Mouse (Mus musculus): ENCODE measurements around the gene Cdk6. TPM values are rescaled to one million over a fixed set of nuclear protein-coding genes. Genes with fewer than 3 reads are reported as not detected.
"Not testable (repeated sequence)": the region's sequence is repeated elsewhere in the genome, so short reads cannot be mapped to it uniquely, and the experiment has no call there.

Cdk6 gene
- polyA plus RNA-seq, 1 experiment = 6.8 TPM

GRCm38 (mm10) chr5:3344081-3344631, 2.9 kb downstream of the Cdk6 start:
- no peak for DNase-seq (ENCODE audit: low read depth)

DNA sequence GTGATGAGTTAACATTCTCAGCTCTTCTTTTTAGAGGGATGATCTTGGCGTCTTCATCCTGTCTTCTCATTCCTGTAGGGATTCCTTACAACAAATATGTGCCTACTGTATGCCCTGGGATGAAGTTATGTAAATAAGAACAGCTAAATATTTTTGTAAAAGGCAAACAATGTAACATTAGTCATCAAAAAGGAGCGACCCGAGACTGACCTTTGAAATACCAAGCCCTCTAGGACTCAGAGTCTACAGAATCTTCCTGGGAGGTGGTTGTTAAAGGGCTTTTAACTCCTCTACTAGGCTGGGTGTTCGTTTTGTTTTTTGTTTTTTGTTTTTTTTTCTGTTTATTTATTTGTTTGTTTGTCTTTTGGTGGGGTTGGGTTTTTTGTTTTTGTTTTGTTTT, 4.3 kb downstream of the Cdk6 start:
- not testable (repeated sequence) for DNase-seq (ENCODE audit: low read depth)

- not testable (repeated sequence) for DNase-seq (ENCODE audit: low read depth)
Measured at GRCm38 (mm10) chr5:3349393-3349792, 8.1 kb downstream of the Cdk6 start.

GRCm38 (mm10) chr5:3351836-3352235, 10.6 kb downstream of the Cdk6 start:
- DNase-seq (ENCODE audit: low read depth) = not testable (repeated sequence)

GRCm38 (mm10) chr5:3352314-3352713, 11.0 kb downstream of the Cdk6 start:
- no peak for DNase-seq (ENCODE audit: low read depth)

DNA sequence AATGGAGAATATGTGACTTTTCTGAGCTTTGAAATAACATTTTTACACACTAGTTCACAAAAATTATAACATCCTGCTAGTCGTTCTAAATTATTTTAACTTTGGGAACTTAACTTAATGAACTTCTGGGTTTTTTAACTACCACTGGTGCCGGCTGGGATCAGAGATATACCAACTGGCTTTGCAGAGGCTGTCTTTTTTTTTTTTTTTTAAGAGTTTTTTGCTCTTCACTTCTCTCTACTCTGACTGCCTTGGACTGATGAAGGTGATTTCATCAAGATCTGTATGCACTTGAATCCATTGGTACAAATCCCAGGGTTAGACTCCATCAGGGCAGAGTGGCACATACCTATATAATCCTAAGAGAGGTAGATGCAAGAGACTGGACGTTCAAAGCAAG, 11.5 kb downstream of the Cdk6 start:
- no peak for DNase-seq (ENCODE audit: low read depth)

DNA sequence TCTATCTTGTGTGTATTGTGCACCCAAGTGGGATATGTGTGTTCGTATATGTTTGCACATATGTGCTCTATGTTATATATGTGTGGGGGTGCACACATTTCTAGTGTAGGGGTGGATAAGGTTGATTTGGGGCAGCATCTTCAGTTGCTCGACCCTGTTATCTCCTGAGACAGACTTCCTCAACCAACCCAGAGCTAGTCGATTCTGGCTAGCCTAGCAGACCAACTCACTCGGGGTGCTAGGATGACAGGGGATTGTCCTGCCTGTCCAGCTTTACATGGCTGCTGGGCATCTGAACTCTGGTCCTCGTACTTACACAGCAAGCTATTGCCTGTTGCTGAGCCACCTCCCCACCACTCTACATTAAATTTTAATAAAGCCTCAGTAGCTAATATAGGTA, 13.0 kb downstream of the Cdk6 start:
- no peak for DNase-seq (ENCODE audit: low read depth)

- DNase-seq (ENCODE audit: low read depth) = no peak
Measured at GRCm38 (mm10) chr5:3355032-3355536, 13.8 kb downstream of the Cdk6 start.

DNA sequence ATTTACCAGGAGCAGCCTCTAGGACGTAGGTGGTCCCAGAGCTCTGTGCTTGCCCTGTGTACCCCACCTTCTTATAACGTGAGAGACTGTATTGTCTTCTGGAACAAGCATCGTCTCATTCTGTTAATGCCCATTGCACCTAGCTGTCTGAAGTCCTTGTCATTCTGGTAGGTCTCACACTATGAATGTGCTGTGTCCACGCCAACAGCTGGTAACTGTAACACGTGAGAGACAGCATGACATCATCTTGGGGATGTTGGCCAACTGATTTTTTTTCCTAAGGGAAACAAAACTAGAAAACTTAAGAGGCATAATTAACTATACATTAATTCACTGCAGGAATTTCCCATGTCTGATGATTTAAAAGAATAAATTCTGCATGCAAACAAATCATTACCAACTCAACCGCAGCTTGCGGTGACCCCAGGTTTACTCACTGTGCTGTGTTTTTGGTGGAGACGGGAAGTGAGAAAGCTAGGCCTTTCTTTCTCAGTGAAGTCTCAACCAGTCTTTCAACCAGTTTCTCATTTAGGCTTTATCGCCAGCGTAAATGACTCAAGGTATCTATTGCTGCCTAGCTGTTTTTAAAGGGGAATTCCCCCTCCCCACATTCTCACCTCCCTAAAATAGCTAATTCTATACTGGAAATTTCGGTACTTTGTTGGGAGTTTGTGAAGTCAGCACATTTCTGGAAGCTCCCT, 14.4 kb downstream of the Cdk6 start:
- DNase-seq (ENCODE audit: low read depth) = no peak

DNA sequence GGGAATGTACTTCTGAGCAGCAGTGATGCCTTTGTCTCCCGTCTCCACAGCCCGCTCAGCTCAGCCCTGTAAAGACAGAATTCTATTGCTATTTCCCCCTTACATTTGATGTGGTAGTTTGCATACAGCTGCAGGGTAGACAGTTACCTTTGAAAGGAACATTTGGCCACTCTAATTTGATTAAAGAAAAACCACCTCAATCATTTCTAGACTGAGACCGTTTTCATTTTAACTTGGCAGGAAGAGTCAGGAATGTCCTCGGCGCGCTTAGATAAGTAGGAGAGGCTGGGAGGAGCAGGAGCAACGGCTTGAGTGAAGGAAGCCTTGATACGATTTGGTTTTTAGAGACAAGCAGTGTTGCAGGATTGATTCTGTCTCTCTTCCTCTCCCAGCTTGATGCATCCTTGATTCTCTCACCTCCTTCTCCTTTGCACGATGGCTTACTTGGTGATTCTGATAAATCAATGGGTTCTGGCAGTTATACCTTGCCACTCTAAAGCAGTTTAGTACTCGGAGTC, 15.0 kb downstream of the Cdk6 start:
- no peak for DNase-seq (ENCODE audit: low read depth)

DNA sequence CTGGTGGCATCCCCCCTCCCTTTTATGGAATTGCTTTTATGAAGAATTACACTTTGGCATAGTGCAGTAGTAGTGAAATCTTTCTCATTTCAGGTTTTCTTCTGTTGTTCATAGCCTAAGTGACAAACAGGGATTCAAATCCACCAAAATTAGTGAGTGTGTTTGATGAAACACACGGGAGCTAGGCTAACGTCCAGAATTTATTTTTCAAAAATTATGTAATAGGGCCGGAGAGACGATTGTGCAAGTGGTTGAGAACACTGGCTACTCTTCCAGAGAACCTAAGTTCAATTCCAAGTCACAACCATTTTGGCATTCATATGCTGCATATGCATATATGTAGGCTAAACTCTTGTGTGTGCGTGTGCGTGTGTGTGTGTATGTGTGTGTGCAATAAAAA, 16.2 kb downstream of the Cdk6 start:
- no peak for DNase-seq (ENCODE audit: low read depth)

DNA sequence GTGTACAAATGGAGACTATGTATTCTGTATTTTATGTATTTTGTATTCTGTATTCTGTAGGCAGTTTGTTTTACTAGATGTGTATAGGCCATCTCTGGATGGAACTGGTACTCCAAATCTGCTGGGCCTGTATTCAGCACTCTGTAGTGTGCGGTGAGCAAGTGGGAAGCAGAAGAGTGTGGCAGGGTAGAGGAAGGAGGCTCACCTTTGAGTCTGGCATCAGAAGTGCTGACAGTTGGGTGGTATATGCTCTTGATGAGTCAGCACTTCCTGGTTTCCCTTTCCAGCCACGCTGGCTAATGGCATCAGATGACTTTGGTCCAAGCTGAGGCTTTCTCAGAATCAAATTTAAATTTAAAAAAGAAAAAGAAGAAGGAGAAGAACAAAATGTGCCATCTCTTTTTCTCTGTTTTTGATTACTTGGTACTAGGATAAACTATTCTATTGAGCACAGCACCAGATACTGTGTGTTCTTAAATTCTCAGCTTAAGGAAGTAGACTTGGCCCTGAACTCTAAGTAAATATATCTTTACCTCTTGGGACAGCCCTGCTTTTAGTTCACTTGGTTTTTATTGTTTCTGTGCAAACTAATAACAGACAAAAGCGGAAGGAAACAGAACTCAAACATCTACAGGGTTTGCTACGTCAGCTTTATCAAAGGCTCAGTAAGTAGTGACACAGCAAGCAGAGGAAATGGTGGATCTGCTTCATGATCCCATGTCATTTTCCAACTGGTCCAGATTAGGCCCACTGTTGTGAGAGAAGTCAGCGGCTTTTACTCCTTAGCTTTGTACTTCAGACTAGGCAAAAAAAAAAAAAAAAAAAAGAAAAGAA, 17.6 kb downstream of the Cdk6 start:
- no peak for DNase-seq (ENCODE audit: low read depth)

GRCm38 (mm10) chr5:3359914-3360313, 18.6 kb downstream of the Cdk6 start:
- no peak for DNase-seq (ENCODE audit: low read depth)

DNA sequence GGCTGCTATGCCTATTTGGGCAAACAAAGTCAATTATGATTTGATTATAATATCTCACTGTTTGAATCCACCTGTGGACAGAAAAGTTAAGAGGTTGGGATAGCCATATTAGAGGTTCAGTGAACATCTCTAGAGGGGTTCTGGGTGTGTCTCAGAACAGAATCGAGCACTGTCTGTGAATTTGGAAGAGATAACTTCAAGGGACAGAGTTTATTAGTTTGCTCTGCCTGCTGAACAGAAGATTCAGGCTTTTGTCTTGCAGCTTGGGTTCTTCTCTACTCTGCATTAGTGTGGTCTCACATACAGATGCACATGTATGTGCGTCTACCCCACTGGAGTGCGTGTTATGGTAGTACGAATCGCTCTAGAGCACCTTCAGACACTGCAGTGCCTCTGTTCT, 20.0 kb downstream of the Cdk6 start:
- DNase-seq (ENCODE audit: low read depth) = no peak

DNA sequence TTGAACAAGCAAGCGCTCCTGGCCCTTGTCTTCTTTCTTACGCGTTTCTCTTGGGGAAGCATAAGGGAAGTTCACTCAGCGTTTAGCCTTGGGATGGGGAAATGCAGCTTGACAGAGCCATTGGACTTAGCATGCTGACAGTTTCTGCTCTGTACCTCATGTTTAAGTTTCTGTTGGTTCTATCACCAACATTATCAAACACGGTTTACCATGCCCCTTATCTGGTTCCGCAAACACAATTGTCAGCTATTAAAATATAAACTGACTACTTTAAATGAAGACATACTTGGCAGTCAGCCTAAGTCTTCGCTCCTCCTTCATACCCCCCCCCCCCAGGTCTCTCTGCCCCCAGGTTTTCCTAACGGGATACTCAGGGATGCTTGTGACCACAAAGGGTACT, 20.8 kb downstream of the Cdk6 start:
- no peak for DNase-seq (ENCODE audit: low read depth)

DNA sequence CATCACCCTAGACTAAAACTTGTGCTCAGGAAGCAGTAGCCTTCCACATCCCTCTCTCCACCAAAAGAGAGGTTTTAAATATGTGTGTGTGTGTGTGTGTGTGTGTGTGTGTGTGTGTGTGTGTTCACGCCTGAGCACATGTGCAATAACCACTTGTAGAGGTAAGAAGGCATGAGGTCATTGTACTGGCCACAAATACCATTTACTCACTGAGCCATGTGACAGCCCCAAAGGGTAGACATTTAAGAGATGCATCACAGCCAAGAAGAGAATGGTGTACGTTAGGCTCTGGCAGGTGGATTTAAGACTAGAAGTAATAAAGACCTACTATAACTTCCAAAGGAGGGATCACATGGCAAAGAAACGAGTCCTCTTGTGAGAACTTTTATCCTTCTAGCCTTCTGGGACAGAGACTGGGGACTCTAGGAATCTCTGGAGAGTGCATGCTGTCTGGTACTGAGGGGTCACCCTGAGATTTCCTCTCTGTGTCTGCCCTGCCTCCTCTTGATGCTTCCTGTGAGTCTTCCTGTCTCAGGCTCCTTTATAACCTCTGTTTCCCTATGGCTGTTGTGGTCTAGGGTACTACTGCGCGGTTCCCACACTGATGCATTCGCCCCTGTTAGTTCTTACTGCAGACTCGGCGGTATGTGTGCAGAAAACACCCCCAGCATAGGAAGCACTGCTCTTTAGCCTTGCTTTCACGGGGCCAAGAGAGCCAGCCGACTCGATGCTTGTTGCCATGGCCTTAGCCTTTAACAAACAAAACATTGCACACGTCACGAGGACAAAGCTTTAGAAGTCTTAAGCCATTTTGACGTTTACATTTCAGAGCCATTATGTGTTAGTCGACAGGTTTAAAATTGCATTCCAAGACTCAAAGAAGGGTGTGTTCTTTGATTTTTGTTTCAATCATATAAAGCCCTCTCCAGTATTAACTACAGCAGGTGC, 22.0 kb downstream of the Cdk6 start:
- no peak for DNase-seq (ENCODE audit: low read depth)

DNA sequence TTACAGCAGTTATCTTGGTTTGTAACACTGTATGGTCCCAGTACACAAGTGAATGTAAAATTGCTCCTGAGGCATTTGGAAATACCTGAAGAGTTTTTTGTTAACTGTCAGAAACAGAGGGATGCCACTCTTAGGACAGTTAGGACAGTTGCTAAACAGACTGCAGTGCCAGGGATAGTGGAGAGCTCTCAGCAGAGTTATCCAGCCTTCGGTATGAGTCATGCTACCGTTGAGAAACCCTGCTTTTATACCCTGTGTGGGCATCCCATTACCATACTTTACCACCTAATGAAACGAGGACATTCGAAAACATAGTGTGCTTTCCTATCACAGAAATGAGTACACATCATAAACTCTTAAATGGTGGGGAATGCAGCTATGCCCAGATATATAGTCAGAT, 25.8 kb downstream of the Cdk6 start:
- no peak for DNase-seq (ENCODE audit: low read depth)

GRCm38 (mm10) chr5:3369317-3369716, 28.0 kb downstream of the Cdk6 start:
- DNase-seq (ENCODE audit: low read depth) = no peak

GRCm38 (mm10) chr5:3371212-3371611, 29.9 kb downstream of the Cdk6 start:
- DNase-seq (ENCODE audit: low read depth) = no peak

DNA sequence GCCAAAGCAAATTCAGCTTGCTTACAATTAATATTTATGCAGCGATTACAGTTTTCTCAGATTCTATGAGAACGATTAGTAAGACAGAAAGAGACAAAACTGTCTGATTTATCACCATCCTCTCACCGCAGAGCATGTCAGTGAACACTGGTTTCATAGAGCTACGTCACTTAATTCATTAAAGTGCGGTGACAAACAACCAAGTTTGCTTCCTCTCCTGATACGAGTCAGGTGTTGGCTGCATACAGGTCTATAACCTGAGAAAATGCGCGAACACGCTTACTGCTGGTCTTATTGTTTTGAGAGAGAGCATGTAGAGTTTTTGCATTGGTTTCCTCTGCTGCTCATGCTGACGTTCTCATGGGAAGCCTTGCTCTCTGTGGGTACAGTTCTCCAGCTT, 31.9 kb downstream of the Cdk6 start:
- no peak for DNase-seq (ENCODE audit: low read depth)

GRCm38 (mm10) chr5:3374763-3375162, 33.5 kb downstream of the Cdk6 start:
- DNase-seq (ENCODE audit: low read depth) = no peak
